Mouse (Mus musculus): Measurements from ENCODE around the gene Spib. TPM values are rescaled to one million over a fixed set of nuclear protein-coding genes. Genes with fewer than 3 reads are reported as not detected.

The Spib gene
- polyA plus RNA-seq (2016; fragmentation: Nextera tagmentation; extraction: Ambion mirVana) = not detected in 2 replicates

GRCm38 (mm10) chr7:44531946-44532732 lies at the start of gene Spib:
TSS of gene Spib (minus strand) at chr7:44532071.
- Histone ChIP-seq H3K9me3 (no peaks in the 10 kb centered on the region), H3K27me3 (peaks cover 31% of the 10 kb centered on the region), H3K27ac (replicated peaks) (no peak within 1 kb of the TSS), H3K9ac (replicated peaks) (no peak within 1 kb of the TSS), H3K36me3 (peaks cover 45% of the 10 kb centered on the region), H3K4me1 (peaks cover 10% of the 10 kb centered on the region), H3K4me3 (no peak within 1 kb of the TSS), H3K4me2 (replicated peaks) (no peak within 1 kb of the TSS)
- 81% methylated on average over 4 of the region's 4 CpGs for WGBS
- ATAC-seq (ENCODE audit: low FRiP score, low read depth) = no peak

- no peak overlapping the region for H3K9ac ChIP-seq (replicated peaks)
- peaks cover 14% of the 10 kb centered on the region for H3K27me3 ChIP-seq
- no peak for ATAC-seq (ENCODE audit: low FRiP score, low read depth)
- no peaks in the 10 kb centered on the region; the same call in 1 of the 2 replicates for H3K9me3 ChIP-seq
- WGBS = 78% methylated on average over 6 of the region's 6 CpGs
- no peaks in the 10 kb centered on the region for H3K36me3 ChIP-seq
- H3K4me3 ChIP-seq = no peak overlapping the region
- H3K27ac ChIP-seq (replicated peaks) = no peak overlapping the region
- no peaks in the 10 kb centered on the region for H3K4me1 ChIP-seq
- no peak overlapping the region for H3K4me2 ChIP-seq (replicated peaks)
Measured at GRCm38 (mm10) chr7:44581637-44582036, 49.8 kb upstream of the Spib start.

- no peak overlapping the region for H3K27ac ChIP-seq (replicated peaks)
- no peaks in the 10 kb centered on the region; the same call in 1 of the 2 replicates for H3K9me3 ChIP-seq
- H3K9ac ChIP-seq (replicated peaks) = no peak overlapping the region
- 49% methylated on average over 5 of the region's 5 CpGs for WGBS
- no peaks in the 10 kb centered on the region; the same call in 1 of the 2 replicates for H3K27me3 ChIP-seq
- no peak overlapping the region for H3K4me3 ChIP-seq
- no peak for ATAC-seq (ENCODE audit: low FRiP score, low read depth)
- no peaks in the 10 kb centered on the region for H3K36me3 ChIP-seq
- no peak overlapping the region for H3K4me2 ChIP-seq (replicated peaks)
- peaks cover 3% of the 10 kb centered on the region; the same call in 1 of the 2 replicates for H3K4me1 ChIP-seq
Measured at GRCm38 (mm10) chr7:44576333-44576844, 44.5 kb upstream of the Spib start.

- WGBS = 72% methylated on average over 5 of the region's 5 CpGs
- H3K4me1 ChIP-seq = peaks cover 3% of the 10 kb centered on the region; the same call in 1 of the 2 replicates
Measured at GRCm38 (mm10) chr7:44572956-44573484, 41.1 kb upstream of the Spib start.

GRCm38 (mm10) chr7:44572213-44572701 lies 40.4 kb upstream of the Spib start, which contains the start of gene Napsa:
TSS of gene Napsa (plus strand) at chr7:44572380.
- Histone ChIP-seq H3K36me3 (no peaks in the 10 kb centered on the region), H3K4me2 (replicated peaks) (no peak within 1 kb of the TSS), H3K27me3 (no peaks in the 10 kb centered on the region; the same call in none of the 2 replicates), H3K4me3 (no peak within 1 kb of the TSS), H3K9me3 (no peaks in the 10 kb centered on the region), H3K9ac (replicated peaks) (no peak within 1 kb of the TSS), H3K27ac (replicated peaks) (no peak within 1 kb of the TSS), H3K4me1 (peaks cover 3% of the 10 kb centered on the region; the same call in 1 of the 2 replicates)
- no peak for ATAC-seq (ENCODE audit: low FRiP score, low read depth)
- 41% methylated on average over 7 of the region's 7 CpGs for WGBS

More at GRCm38 (mm10) chr7:44572956-44573484, 41.1 kb upstream of the Spib start:
- Histone ChIP-seq H3K4me3 (no peak overlapping the region), H3K4me2 (replicated peaks) (no peak overlapping the region), H3K9ac (replicated peaks) (no peak overlapping the region), H3K27me3 (no peaks in the 10 kb centered on the region; the same call in none of the 2 replicates), H3K36me3 (no peaks in the 10 kb centered on the region), H3K9me3 (no peaks in the 10 kb centered on the region), H3K27ac (replicated peaks) (no peak overlapping the region)
- no peak for ATAC-seq (ENCODE audit: low FRiP score, low read depth)

- no peaks in the 10 kb centered on the region for H3K9me3 ChIP-seq
- no peak overlapping the region for H3K4me2 ChIP-seq (replicated peaks)
- H3K9ac ChIP-seq (replicated peaks) = no peak overlapping the region
- H3K27me3 ChIP-seq = no peaks in the 10 kb centered on the region; the same call in none of the 2 replicates
- peaks cover 3% of the 10 kb centered on the region; the same call in 1 of the 2 replicates for H3K4me1 ChIP-seq
- 35% methylated on average over 4 of the region's 4 CpGs for whole genome bisulfite sequencing
- no peak overlapping the region for H3K4me3 ChIP-seq
- no peaks in the 10 kb centered on the region for H3K36me3 ChIP-seq
- no peak overlapping the region for H3K27ac ChIP-seq (replicated peaks)
- no peak for ATAC-seq (ENCODE audit: low FRiP score, low read depth)
Measured at GRCm38 (mm10) chr7:44571811-44572210, 39.9 kb upstream of the Spib start.

- 84% methylated on average over 6 of the region's 6 CpGs for WGBS
- no peaks in the 10 kb centered on the region; the same call in none of the 2 replicates for H3K27me3 ChIP-seq
- no peak overlapping the region for H3K9ac ChIP-seq (replicated peaks)
- no peak overlapping the region for H3K27ac ChIP-seq (replicated peaks)
- no peak for ATAC-seq (ENCODE audit: low FRiP score, low read depth)
- no peak overlapping the region for H3K4me2 ChIP-seq (replicated peaks)
- H3K36me3 ChIP-seq = no peaks in the 10 kb centered on the region
- H3K9me3 ChIP-seq = no peaks in the 10 kb centered on the region
- no peak overlapping the region for H3K4me3 ChIP-seq
- H3K4me1 ChIP-seq = peaks cover 3% of the 10 kb centered on the region; the same call in 1 of the 2 replicates
Measured at GRCm38 (mm10) chr7:44570989-44571388, 39.1 kb upstream of the Spib start.

- WGBS = 75% methylated on average over 9 of the region's 9 CpGs
- peaks cover 3% of the 10 kb centered on the region; the same call in 1 of the 2 replicates for H3K4me1 ChIP-seq
- H3K27ac ChIP-seq (replicated peaks) = no peak overlapping the region
- ATAC-seq (ENCODE audit: low FRiP score, low read depth) = no peak
- no peak overlapping the region for H3K4me3 ChIP-seq
- no peak overlapping the region for H3K9ac ChIP-seq (replicated peaks)
- H3K27me3 ChIP-seq = no peaks in the 10 kb centered on the region; the same call in none of the 2 replicates
- H3K36me3 ChIP-seq = no peaks in the 10 kb centered on the region
- H3K9me3 ChIP-seq = no peaks in the 10 kb centered on the region
- no peak overlapping the region for H3K4me2 ChIP-seq (replicated peaks)
Measured at GRCm38 (mm10) chr7:44568803-44569202, 36.9 kb upstream of the Spib start.

- 77% methylated on average over 6 of the region's 6 CpGs for WGBS
- Histone ChIP-seq H3K4me2 (replicated peaks) (no peak overlapping the region), H3K36me3 (no peaks in the 10 kb centered on the region), H3K4me3 (no peak overlapping the region), H3K9me3 (no peaks in the 10 kb centered on the region), H3K4me1 (no peaks in the 10 kb centered on the region), H3K27me3 (no peaks in the 10 kb centered on the region; the same call in 1 of the 2 replicates), H3K27ac (replicated peaks) (no peak overlapping the region), H3K9ac (replicated peaks) (no peak overlapping the region)
- ATAC-seq (ENCODE audit: low FRiP score, low read depth) = no peak
Measured at GRCm38 (mm10) chr7:44565414-44565813, 33.5 kb upstream of the Spib start.

- no peaks in the 10 kb centered on the region for H3K27me3 ChIP-seq
- no peak overlapping the region for H3K9ac ChIP-seq (replicated peaks)
Measured at GRCm38 (mm10) chr7:44564486-44564885, 32.6 kb upstream of the Spib start.

GRCm38 (mm10) chr7:44563284-44563683 lies 31.4 kb upstream of the Spib start:
- ATAC-seq (ENCODE audit: low FRiP score, low read depth) = no peak
- H3K27me3 ChIP-seq = no peaks in the 10 kb centered on the region
- no peak overlapping the region for H3K9ac ChIP-seq (replicated peaks)
- H3K9me3 ChIP-seq = no peaks in the 10 kb centered on the region
- no peak overlapping the region for H3K4me3 ChIP-seq
- H3K4me2 ChIP-seq (replicated peaks) = no peak overlapping the region
- no peaks in the 10 kb centered on the region for H3K36me3 ChIP-seq
- no peak overlapping the region for H3K27ac ChIP-seq (replicated peaks)
- WGBS = 53% methylated on average over 8 of the region's 8 CpGs
- no peaks in the 10 kb centered on the region for H3K4me1 ChIP-seq

More at GRCm38 (mm10) chr7:44564486-44564885, 32.6 kb upstream of the Spib start:
- Histone ChIP-seq H3K36me3 (no peaks in the 10 kb centered on the region), H3K9me3 (no peaks in the 10 kb centered on the region), H3K4me2 (replicated peaks) (no peak overlapping the region), H3K27ac (replicated peaks) (no peak overlapping the region), H3K4me1 (no peaks in the 10 kb centered on the region), H3K4me3 (no peak overlapping the region)
- 82% methylated on average over 10 of the region's 10 CpGs for WGBS
- ATAC-seq (ENCODE audit: low FRiP score, low read depth) = no peak

Data from midbrain, embryonic 12.5 days (tissue).